Mouse (Mus musculus) liver, adult 2 months (tissue): Measurements from ENCODE around the gene Ccar1. TPM values are rescaled to one million over a fixed set of nuclear protein-coding genes. Genes with fewer than 3 reads are reported as not detected.

Experiments
- DNase-seq: peaks from one replicate; pipeline ENCODE4 v3.0.0-alpha.2; 2011; ENCODE audit warnings: low read depth, low spot score; ENCODE audit errors: extremely low read depth
- H3K27ac ChIP-seq: fragments of 200-500 bp; replicated peaks from 2 replicates; pipeline ENCODE4 v1.5.1; 2012; ENCODE audit warnings: low read depth, mild to moderate bottlenecking, control low read depth, inconsistent platforms, low read length; ENCODE audit not compliant: insufficient read depth
- H3K27me3 ChIP-seq: fragments of 200-500 bp; 2 replicates; pipeline ENCODE4 v1.6.1; 2012; ENCODE audit warnings: mild to moderate bottlenecking, moderate library complexity, low read length, inconsistent platforms; ENCODE audit not compliant: control insufficient read depth, insufficient read depth
- H3K36me3 ChIP-seq: fragments of 200-500 bp; 2 replicates; pipeline ENCODE4 v1.6.1; 2012; ENCODE audit warnings: low read length, inconsistent platforms; ENCODE audit not compliant: control insufficient read depth, insufficient read depth
- H3K4me1 ChIP-seq: fragments of 200-500 bp; 2 replicates; pipeline ENCODE4 v1.6.1; 2011; ENCODE audit warnings: low read length; ENCODE audit not compliant: control insufficient read depth, insufficient read depth
- H3K4me3 ChIP-seq: fragments of 200-500 bp; 2 replicates; pipeline ENCODE4 v1.5.1; 2011; ENCODE audit warnings: low read depth, mild to moderate bottlenecking, control low read depth, low read length, moderate library complexity; ENCODE audit not compliant: insufficient read depth
- H3K79me2 ChIP-seq: fragments of 200-500 bp; 2 replicates; pipeline ENCODE4 v1.6.1; 2012; ENCODE audit warnings: inconsistent platforms, mild to moderate bottlenecking, low read length, moderate library complexity; ENCODE audit not compliant: control insufficient read depth, insufficient read depth
- H3K9ac ChIP-seq: fragments of 200-500 bp; 2 replicates; pipeline ENCODE4 v1.6.1; 2012; ENCODE audit warnings: low read depth, mild to moderate bottlenecking, control low read depth, inconsistent platforms, low read length
- CTCF ChIP-seq: fragments of 200-500 bp; IDR thresholded peaks from 2 replicates; pipeline ENCODE4 v1.5.1; 2011; ENCODE audit warnings: low read depth, low read length, control low read depth
- POLR2A ChIP-seq: fragments of 200-500 bp; IDR thresholded peaks from 2 replicates; pipeline ENCODE4 v1.6.1; 2011; ENCODE audit warnings: low read length, control low read depth; ENCODE audit not compliant: insufficient read depth; ENCODE audit errors: extremely low read depth
- WGBS: fragments of 180-500 bp; shearing (Covaris S2); methylation state at CpG from one replicate; pipeline ENCODE4 v1.1.7; 2018; 5-methylcytosine and 5-hydroxymethylcytosine counted together
- polyA plus RNA-seq: library from polyadenylated mRNA; depleted of rRNA; stranded (reverse); fragments of >200 nt; gene quantifications from 2 replicates; pipeline ENCODE4 v1.2.3, GENCODE M21; 2012
- total RNA-seq: library from RNA; depleted of rRNA; stranded (reverse); fragments of >200 nt; gene quantifications from 2 replicates; pipeline ENCODE4 v1.2.3, GENCODE M21; 2014

Ccar1 gene
- total and polyA plus RNA-seq, 2 experiments = 23.0 to 30.1 TPM

DNA sequence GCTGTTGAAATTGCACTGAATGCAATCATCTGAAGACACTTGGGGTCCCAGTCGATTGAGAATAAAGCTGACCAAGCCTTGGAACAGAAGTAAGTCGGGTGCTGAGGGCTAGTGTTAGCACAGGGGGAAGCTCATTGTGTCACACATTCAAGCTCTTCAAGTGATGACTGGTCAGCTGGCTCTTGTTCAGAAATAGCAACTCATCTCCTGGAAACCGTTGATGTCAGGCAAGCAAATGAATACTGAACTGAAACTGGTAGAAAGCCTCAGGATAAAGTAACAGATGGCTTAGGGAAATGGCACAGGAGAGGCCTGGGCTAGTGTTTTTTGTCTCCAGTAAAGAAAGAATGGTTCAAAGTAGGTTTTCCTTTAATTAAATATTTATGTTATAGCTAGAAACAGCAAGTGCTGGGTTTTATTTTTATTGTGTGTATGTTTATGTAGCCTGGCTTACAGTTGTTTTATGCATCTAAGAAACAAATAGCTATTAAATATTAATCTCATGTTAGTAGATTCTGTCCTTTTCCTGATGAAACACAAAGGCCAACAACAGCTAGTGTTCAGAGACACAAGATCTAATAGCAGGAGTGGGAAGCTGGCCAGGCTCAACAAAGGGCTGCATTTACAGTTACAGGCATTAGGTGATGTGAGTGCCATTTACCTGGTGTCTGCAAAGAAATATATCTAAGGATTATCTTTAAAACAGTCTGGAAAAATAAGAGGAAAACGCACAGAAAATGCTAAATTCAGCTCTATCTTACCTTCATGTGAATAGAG, 51.9 kb downstream of the Ccar1 start:
- Histone ChIP-seq H3K4me1 (no peaks in the 10 kb centered on the region), H3K36me3 (peaks cover 33% of the 10 kb centered on the region), H3K27me3 (no peaks in the 10 kb centered on the region), H3K27ac (no peak overlapping the region), H3K4me3 (no peak overlapping the region), H3K79me2 (no peaks in the 10 kb centered on the region), H3K9ac (no peak overlapping the region)
- WGBS = 81% methylated on average over 4 of the region's 4 CpGs
- DNase-seq = peak; percentile 5
- no peak for TF ChIP-seq CTCF

DNA sequence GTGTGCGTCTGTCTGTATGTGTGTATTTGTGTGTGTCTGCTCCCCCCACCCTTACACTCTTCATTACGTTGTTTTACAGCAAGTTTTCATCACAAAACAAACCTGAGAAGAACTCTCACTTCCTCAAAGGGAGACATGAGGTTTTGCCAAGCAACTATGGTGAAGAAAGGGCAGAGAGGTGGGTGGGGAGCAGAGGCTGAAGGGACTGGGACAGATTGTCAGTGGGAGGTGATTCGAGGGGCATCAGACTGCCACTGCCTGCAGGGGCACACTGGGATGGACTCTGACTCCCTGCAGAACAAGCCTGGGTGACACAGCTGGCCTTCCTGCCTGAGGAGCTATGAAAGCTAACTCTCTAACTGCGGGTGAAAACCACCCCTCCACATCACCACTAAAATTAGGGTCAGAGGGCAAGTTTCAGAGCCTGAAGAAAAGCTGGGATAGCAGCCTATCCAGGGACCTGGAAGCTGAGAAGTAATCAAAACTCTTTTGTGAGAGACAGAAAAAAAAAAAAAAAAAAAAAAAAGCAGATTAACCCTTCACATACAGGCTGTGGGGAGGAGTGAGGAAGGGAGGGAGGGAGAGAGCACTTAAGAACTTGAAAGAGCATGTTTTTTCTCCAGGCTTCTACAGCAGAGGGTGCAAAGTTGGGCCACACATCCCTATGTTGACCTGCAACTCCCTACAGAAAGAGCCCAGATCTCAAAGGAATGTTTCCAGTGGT, 55.0 kb downstream of the Ccar1 start:
- no peak overlapping the region for H3K9ac ChIP-seq
- TF ChIP-seq CTCF (no peak), POLR2A (no peak)
- DNase-seq = no peak
- WGBS = 53% methylated on average over 4 of the region's 4 CpGs
- H3K27ac ChIP-seq = no peak overlapping the region
- H3K36me3 ChIP-seq = peaks cover 13% of the 10 kb centered on the region
- no peaks in the 10 kb centered on the region for H3K79me2 ChIP-seq
- no peaks in the 10 kb centered on the region for H3K4me1 ChIP-seq
- no peaks in the 10 kb centered on the region for H3K27me3 ChIP-seq
- no peak overlapping the region for H3K4me3 ChIP-seq

DNA sequence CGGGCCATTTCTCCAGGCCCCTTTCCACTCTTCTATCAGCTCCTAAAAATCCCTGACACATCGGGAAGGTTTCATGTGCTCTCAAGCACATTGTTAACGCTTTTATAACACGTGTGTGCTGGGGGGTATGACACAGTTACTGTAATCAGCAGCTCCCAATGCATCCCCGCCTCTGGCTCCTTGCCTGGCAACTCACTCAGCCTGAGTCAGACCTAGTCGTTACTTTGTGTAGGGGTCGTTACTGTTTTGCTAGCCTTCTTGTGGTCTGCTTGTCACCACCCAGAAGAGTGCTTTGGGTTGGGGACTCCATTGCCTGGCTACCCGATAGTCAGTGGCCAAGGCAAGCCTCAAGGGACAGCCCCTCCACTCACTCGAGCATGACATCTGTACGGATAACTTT, 61.3 kb downstream of the Ccar1 start:
- Histone ChIP-seq H3K27ac (no peak overlapping the region), H3K4me1 (no peaks in the 10 kb centered on the region), H3K36me3 (no peaks in the 10 kb centered on the region), H3K79me2 (no peaks in the 10 kb centered on the region), H3K27me3 (no peaks in the 10 kb centered on the region), H3K4me3 (no peak overlapping the region), H3K9ac (no peak overlapping the region)
- no peak for DNase-seq
- WGBS = 81% methylated on average over 10 of the region's 10 CpGs
- no peak for TF ChIP-seq CTCF
- no peak for TF ChIP-seq POLR2A

DNA sequence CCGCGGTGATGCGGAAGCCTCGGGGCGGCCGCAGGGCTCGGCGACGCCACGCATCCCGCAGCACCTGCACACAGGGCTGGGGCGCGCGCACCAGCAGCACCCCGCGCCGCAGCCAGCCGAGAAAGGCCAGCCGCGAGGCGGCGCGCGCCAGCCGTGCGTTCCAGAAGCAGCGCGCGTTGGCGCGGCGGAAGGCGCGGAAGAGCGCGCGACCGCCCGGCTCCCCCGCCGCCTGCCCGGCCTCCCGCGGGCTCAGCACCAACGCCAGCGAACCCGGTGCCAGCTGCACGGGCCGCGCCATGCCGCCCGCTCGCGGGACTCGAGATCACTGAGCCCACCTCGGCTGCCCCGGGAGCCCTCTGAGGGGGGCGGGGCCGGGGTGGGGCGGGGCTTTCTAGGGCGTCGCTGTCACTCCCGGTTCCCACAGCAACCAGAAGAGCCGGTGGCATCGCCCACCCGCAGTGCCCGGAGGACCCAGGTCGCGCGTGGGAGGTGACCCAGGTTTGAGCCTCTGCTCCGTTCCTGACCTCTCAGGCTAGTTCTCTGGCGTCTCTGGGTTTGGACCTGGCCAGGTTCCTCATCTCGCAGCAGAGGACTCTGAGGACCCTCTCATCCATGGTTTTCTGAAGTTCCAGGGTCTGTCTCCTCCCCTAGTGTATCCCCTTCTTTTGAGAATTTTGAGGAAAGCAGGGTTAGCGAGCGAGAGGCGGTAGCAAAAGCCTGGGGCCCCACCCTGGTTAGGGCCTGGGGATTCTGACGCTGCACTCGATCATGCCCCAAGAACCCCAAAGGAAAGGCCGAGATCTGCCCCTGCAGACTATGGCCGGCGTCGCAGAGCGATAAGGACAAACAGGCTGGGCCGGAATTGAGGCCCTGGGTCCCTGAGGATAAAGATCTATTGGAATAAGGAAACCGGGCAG, 66.1 kb downstream of the Ccar1 start, which contains the start of gene Stox1:
Gene Stox1, minus strand, starts transcription at position 358 of the 917 bp plus-strand sequence.
- 3% methylated on average over 83 of the region's 85 CpGs for WGBS
- Histone ChIP-seq H3K36me3 (no peaks in the 10 kb centered on the region), H3K4me1 (no peaks in the 10 kb centered on the region), H3K9ac (peak within 1 kb of the TSS; percentile 63), H3K4me3 (peak within 1 kb of the TSS; percentile 77), H3K27me3 (peaks cover 2% of the 10 kb centered on the region; the same call in 1 of the 2 replicates), H3K27ac (no peak within 1 kb of the TSS), H3K79me2 (no peaks in the 10 kb centered on the region)
- no peak for DNase-seq
- TF ChIP-seq POLR2A (no peak), CTCF (peak; percentile 50; the same call in 1 of the 2 replicates)

DNA sequence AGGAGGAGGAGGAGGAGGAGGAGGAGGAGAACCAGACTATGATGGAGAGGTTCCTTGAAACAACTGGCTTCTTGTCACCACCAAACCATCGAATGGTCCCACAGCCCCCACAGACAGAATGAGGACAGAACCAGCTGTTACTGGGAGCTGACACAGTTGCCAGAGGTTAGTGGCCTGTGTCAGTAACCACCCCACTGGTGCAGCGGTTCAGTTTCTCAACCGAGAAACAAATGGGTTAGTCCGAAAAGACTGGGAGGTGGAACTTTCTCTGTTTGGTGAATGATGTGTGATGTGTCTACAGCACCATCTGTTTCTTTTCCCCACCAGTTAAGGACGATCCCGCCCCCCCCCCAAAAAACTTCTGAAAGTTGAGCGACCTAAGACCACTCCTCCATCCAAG, 67.2 kb downstream of the Ccar1 start:
- WGBS = 14% methylated on average over 7 of the region's 7 CpGs
- no peaks in the 10 kb centered on the region for H3K79me2 ChIP-seq
- no peak for DNase-seq
- H3K4me1 ChIP-seq = no peaks in the 10 kb centered on the region
- TF ChIP-seq POLR2A = no peak
- no peak overlapping the region for H3K27ac ChIP-seq
- H3K36me3 ChIP-seq = no peaks in the 10 kb centered on the region
- peaks cover 2% of the 10 kb centered on the region; the same call in 1 of the 2 replicates for H3K27me3 ChIP-seq
- no peak overlapping the region for H3K9ac ChIP-seq
- no peak overlapping the region for H3K4me3 ChIP-seq
